Mouse (Mus musculus) hindbrain, embryonic 16.5 days (tissue): ENCODE results near the gene Gm9945. TPM values are rescaled to one million over a fixed set of nuclear protein-coding genes. Genes with fewer than 3 reads are reported as not detected.

Source experiments
- ATAC-seq: fragments of 200-750 bp; cut with Nextera tagmentation; 2 replicates; pipeline ENCODE4 v1.8.0; 2017; ENCODE audit warnings: moderate TSS enrichment, moderate library complexity
- H3K27ac ChIP-seq: fragments of 300-500 bp; sonication (generic); 2 replicates; pipeline ENCODE4 v1.5.1; 2014; ENCODE audit warnings: low read depth, mild to moderate bottlenecking, control low read depth, low read length, moderate library complexity
- H3K27me3 ChIP-seq: fragments of 300-500 bp; sonication (generic); replicated peaks from 2 replicates; pipeline ENCODE4 v1.6.1; 2014; ENCODE audit warnings: low read length; ENCODE audit not compliant: control insufficient read depth, insufficient read depth
- H3K36me3 ChIP-seq: fragments of 300-500 bp; sonication (generic); 2 replicates; pipeline ENCODE4 v1.6.1; 2014; ENCODE audit warnings: mild to moderate bottlenecking, low read length, moderate library complexity, mixed read lengths; ENCODE audit not compliant: control insufficient read depth, insufficient read depth
- H3K4me1 ChIP-seq: fragments of 300-500 bp; sonication (generic); 2 replicates; pipeline ENCODE4 v1.6.1; 2014; ENCODE audit warnings: low read depth, low read length; ENCODE audit not compliant: control insufficient read depth, insufficient read depth
- H3K4me2 ChIP-seq: fragments of 300-500 bp; sonication (generic); 2 replicates; pipeline ENCODE4 v1.6.1; 2014; ENCODE audit warnings: mild to moderate bottlenecking, low read length, control low read depth, moderate library complexity
- H3K4me3 ChIP-seq: fragments of 300-500 bp; sonication (generic); 2 replicates; pipeline ENCODE4 v1.5.1; 2014; ENCODE audit warnings: mild to moderate bottlenecking, low read length, control low read depth, moderate library complexity
- H3K9ac ChIP-seq: fragments of 300-500 bp; sonication (generic); 2 replicates; pipeline ENCODE4 v1.6.1; 2014; ENCODE audit warnings: low read depth, mild to moderate bottlenecking, control low read depth, low read length, moderate library complexity
- H3K9me3 ChIP-seq: fragments of 300-500 bp; sonication (generic); 2 replicates; pipeline ENCODE4 v1.6.1; 2014; ENCODE audit warnings: mild to moderate bottlenecking, low read length, moderate library complexity; ENCODE audit not compliant: control insufficient read depth
- whole genome bisulfite sequencing: fragments of 180-500 bp; shearing (Covaris S2); extraction: QIAGEN DNeasy Blood & Tissue Kit; methylation state at CpG from one replicate; pipeline ENCODE4 v1.1.7; 2014; 5-methylcytosine and 5-hydroxymethylcytosine counted together
- polyA plus RNA-seq: library from polyadenylated mRNA; unstranded; fragments of >200 nt; fragmentation: Nextera tagmentation; extraction: Ambion mirVana; gene quantifications from 2 replicates; pipeline ENCODE4 v1.2.1, GENCODE M21; 2015

Gene Gm9945
- polyA plus RNA-seq, 1 experiment from 2014 or later = 0.34 TPM

GRCm38 (mm10) chr11:53445562-53445961 is 34.4 kb upstream of the Gm9945 start:
- WGBS = 63% methylated on average over 13 of the region's 13 CpGs
- no peaks in the 10 kb centered on the region for H3K9me3 ChIP-seq

GRCm38 (mm10) chr11:53446183-53446582 is 33.8 kb upstream of the Gm9945 start:
- 93% methylated on average over 13 of the region's 13 CpGs for WGBS
- H3K27ac ChIP-seq = no peak overlapping the region
- no peak overlapping the region for H3K9ac ChIP-seq
- no peaks in the 10 kb centered on the region for H3K27me3 ChIP-seq
- no peaks in the 10 kb centered on the region for H3K36me3 ChIP-seq
- no peak overlapping the region for H3K4me3 ChIP-seq
- no peak overlapping the region for H3K4me2 ChIP-seq
- ATAC-seq = no peak
- no peaks in the 10 kb centered on the region for H3K9me3 ChIP-seq
- no peaks in the 10 kb centered on the region for H3K4me1 ChIP-seq

More at GRCm38 (mm10) chr11:53445562-53445961, 34.4 kb upstream of the Gm9945 start:
- no peak overlapping the region for H3K9ac ChIP-seq
- H3K4me2 ChIP-seq = no peak overlapping the region
- H3K4me3 ChIP-seq = no peak overlapping the region
- no peak overlapping the region for H3K27ac ChIP-seq
- no peaks in the 10 kb centered on the region for H3K27me3 ChIP-seq
- no peaks in the 10 kb centered on the region for H3K36me3 ChIP-seq
- no peaks in the 10 kb centered on the region for H3K4me1 ChIP-seq
- no peak for ATAC-seq

DNA sequence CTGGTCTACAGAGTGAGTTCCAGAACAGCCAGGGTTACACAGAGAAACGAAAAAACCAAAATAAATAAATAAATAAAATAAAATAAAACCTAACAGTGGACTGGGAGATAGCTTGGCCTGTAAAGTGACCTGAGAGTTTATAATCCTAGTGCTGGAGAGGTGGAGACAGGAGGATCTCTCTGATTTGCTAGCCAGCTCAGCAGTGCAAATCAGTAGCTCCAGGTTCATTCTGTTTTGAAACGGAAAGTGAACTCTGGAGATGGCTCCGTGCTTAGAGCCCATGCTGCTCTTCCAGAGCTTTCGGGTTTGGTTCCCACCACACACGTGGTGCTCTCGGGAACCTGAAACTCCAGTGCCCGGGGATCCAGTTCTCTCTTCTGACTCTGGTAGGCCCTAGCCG is 32.0 kb upstream of the Gm9945 start:
- no peak overlapping the region for H3K4me3 ChIP-seq
- ATAC-seq = no peak
- H3K27me3 ChIP-seq = no peaks in the 10 kb centered on the region
- no peaks in the 10 kb centered on the region for H3K4me1 ChIP-seq
- WGBS = 85% methylated on average over 8 of the region's 8 CpGs
- H3K27ac ChIP-seq = no peak overlapping the region
- H3K9me3 ChIP-seq = no peaks in the 10 kb centered on the region
- H3K9ac ChIP-seq = no peak overlapping the region
- no peaks in the 10 kb centered on the region for H3K36me3 ChIP-seq
- no peak overlapping the region for H3K4me2 ChIP-seq

GRCm38 (mm10) chr11:53448529-53448928 is 31.4 kb upstream of the Gm9945 start:
- H3K4me2 ChIP-seq = no peak overlapping the region
- no peak overlapping the region for H3K27ac ChIP-seq
- H3K4me1 ChIP-seq = no peaks in the 10 kb centered on the region
- ATAC-seq = no peak
- no peak overlapping the region for H3K4me3 ChIP-seq
- 57% methylated on average over 1 of the region's 1 CpGs for WGBS
- no peaks in the 10 kb centered on the region for H3K36me3 ChIP-seq
- no peaks in the 10 kb centered on the region for H3K9me3 ChIP-seq
- no peak overlapping the region for H3K9ac ChIP-seq
- no peaks in the 10 kb centered on the region for H3K27me3 ChIP-seq

DNA sequence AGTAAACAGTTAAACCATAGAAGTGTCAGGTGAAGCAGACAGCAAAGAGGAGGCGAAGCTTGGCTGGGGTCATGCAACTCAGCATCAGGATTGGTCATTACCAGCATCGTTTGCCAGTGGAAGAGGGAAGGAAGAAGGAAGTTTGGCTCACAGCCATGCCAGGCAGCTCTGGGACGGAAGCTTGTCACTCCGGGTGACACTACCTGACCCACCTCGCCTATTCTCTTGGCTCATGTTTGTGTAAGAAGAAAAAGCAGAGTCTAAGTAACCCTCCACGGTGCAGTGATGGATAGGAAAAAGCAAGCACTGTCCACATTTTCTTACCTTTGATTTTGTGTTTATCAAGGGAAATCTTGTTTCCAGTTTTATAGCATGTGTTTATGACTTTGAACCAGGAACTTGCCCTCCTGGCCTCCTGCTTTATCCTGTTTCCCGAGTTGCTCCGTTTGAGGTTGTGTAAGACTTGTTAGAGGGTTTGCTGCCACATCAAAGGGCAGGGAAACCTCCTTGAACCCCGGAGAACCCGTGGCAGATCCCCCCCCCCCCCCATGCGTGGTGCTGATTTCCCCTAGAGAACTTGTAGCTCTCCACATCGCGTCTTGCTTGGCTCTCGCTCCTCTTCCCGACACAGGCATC is 29.8 kb upstream of the Gm9945 start:
- no peak for ATAC-seq
- WGBS = 66% methylated on average over 15 of the region's 15 CpGs
- no peak overlapping the region for H3K27ac ChIP-seq

DNA sequence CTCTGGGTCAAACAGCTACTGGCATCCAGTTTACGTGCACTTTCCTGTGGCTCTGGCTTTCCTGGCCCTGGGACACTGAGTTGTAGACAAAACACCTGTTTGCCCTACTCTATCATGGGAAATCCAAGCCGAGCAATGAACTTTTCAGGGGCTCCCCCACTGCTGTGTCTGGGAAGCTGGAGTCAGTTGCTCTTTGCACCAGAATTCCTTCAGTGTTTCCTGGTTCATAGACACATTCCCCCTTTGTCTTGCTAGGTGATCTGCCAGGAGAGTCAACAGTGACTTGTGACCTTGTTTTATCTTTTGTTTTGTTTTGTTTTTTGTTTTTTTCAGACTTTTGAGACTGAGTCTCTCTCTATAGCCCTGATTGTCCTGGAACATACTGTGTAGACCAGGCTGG is 28.6 kb upstream of the Gm9945 start:
- Histone ChIP-seq H3K27me3 (peaks cover 5% of the 10 kb centered on the region), H3K9me3 (no peaks in the 10 kb centered on the region), H3K4me3 (no peak overlapping the region), H3K36me3 (no peaks in the 10 kb centered on the region), H3K9ac (no peak overlapping the region), H3K27ac (no peak overlapping the region), H3K4me1 (no peaks in the 10 kb centered on the region), H3K4me2 (no peak overlapping the region)
- 83% methylated on average over 2 of the region's 2 CpGs for WGBS
- no peak for ATAC-seq

More for the DNA sequence above, 29.8 kb upstream of the Gm9945 start:
- Histone ChIP-seq H3K9me3 (no peaks in the 10 kb centered on the region), H3K36me3 (no peaks in the 10 kb centered on the region), H3K4me3 (no peak overlapping the region), H3K4me2 (no peak overlapping the region), H3K27me3 (no peaks in the 10 kb centered on the region), H3K9ac (no peak overlapping the region), H3K4me1 (no peaks in the 10 kb centered on the region)

DNA sequence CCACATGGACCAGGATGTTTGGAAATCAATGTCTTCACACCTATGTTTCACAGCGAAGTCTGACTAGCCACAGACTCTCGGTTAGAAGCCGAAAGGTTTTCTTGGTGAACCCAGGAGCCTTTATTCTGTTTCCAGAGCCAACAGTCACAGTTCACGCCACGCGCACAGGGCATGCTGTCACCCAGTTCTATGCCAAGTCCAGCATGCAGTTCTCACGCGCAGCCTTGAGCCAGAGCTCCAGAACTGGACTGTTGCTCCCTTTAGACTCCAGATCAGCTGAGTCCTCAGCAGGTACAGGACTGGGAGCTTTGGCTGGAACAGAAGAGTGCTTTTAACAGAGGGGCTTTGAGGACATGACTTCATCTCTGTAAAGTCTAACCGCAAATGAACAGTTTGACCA is 27.6 kb upstream of the Gm9945 start:
- Histone ChIP-seq H3K9ac (no peak overlapping the region), H3K27ac (no peak overlapping the region), H3K36me3 (no peaks in the 10 kb centered on the region), H3K9me3 (no peaks in the 10 kb centered on the region), H3K4me3 (no peak overlapping the region), H3K4me2 (no peak overlapping the region), H3K4me1 (peaks cover 5% of the 10 kb centered on the region), H3K27me3 (peaks cover 9% of the 10 kb centered on the region)
- WGBS = 93% methylated on average over 9 of the region's 9 CpGs
- no peak for ATAC-seq

GRCm38 (mm10) chr11:53453031-53453430 is 26.9 kb upstream of the Gm9945 start:
- H3K4me1 ChIP-seq = peaks cover 5% of the 10 kb centered on the region
- no peaks in the 10 kb centered on the region for H3K9me3 ChIP-seq
- no peak overlapping the region for H3K27ac ChIP-seq
- no peaks in the 10 kb centered on the region for H3K36me3 ChIP-seq
- H3K9ac ChIP-seq = no peak overlapping the region
- no peak overlapping the region for H3K4me2 ChIP-seq
- no peak overlapping the region for H3K4me3 ChIP-seq
- 87% methylated on average over 5 of the region's 5 CpGs for WGBS
- H3K27me3 ChIP-seq = peaks cover 13% of the 10 kb centered on the region
- ATAC-seq = no peak

- no peaks in the 10 kb centered on the region for H3K36me3 ChIP-seq
- H3K27me3 ChIP-seq = peaks cover 29% of the 10 kb centered on the region
- no peak within 1 kb of the TSS for H3K27ac ChIP-seq
- H3K4me1 ChIP-seq = peaks cover 5% of the 10 kb centered on the region
- H3K4me3 ChIP-seq = peak within 1 kb of the TSS; percentile 45
- 5% methylated on average over 38 of the region's 42 CpGs for WGBS
- H3K9ac ChIP-seq = peak within 1 kb of the TSS; percentile 58
- H3K4me2 ChIP-seq = peak within 1 kb of the TSS; percentile 80
- no peaks in the 10 kb centered on the region for H3K9me3 ChIP-seq
- peak; percentile 67 for ATAC-seq
Measured at GRCm38 (mm10) chr11:53456474-53457371, 23.2 kb upstream of the Gm9945 start, which contains the start of the genes Gm10447 and Shroom1. TSS of gene Gm10447 (minus strand) at chr11:53457110. TSS of gene Shroom1 (plus strand) at chr11:53457205.
